Mouse (Mus musculus) bone marrow, adult 2 months (tissue): ENCODE results near the gene Apbb2.

Experiments
- CTCF ChIP-seq: fragments of 200-500 bp; IDR thresholded peaks from 2 replicates; pipeline ENCODE4 v1.5.1; 2011; ENCODE audit warnings: low read length, control low read depth; ENCODE audit not compliant: control insufficient read depth, insufficient read depth
- POLR2A ChIP-seq: fragments of 200-500 bp; IDR thresholded peaks from 2 replicates; pipeline ENCODE4 v1.6.1; 2011; ENCODE audit warnings: low read depth, mild to moderate bottlenecking, control low read depth, low read length, borderline replicate concordance; ENCODE audit not compliant: control insufficient read depth

DNA sequence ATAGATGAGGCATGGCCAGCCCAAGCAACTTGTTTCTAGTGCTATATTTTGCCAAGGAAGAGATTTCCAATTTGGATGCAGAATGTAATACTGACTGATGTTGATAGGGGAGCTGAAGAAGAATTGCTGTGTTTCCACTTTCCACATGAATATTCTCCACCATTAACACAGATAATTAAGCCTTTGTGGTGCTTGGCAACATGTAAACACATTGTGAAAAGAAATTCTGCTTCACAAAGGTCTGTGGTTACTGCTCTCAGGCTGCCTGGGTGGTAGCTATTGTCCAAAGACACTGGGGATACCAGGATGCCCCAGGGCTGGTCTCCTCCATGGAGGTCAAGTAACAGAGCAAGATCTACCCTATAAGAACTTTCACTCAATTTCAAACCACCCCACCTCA, 190.5 kb downstream of the Apbb2 start:
- no peak for TF ChIP-seq CTCF
- no peak for TF ChIP-seq POLR2A
